Mouse (Mus musculus): Measurements from ENCODE around the gene Efna2. TPM values are rescaled to one million over a fixed set of nuclear protein-coding genes. Genes with fewer than 3 reads are reported as not detected.
A peak's percentile ranks its signal among the peaks of the same experiment; 100 is the strongest.

Gene Efna2
- polyA plus RNA-seq, 1 experiment from 2014 or later = 51.3 TPM

- WGBS = 77% methylated on average over 33 of the region's 33 CpGs
- Histone ChIP-seq H3K4me1 (ENCODE audit: control insufficient read depth, insufficient read depth, low read length) (peaks cover 2% of the 10 kb centered on the region; the same call in 1 of the 2 replicates), H3K27ac (replicated peaks; ENCODE audit: low read depth, low read length) (no peak overlapping the region)
Observed at GRCm38 (mm10) chr10:80196778-80197581, 17.7 kb downstream of the Efna2 start.

GRCm38 (mm10) chr10:80199440-80200008 is 20.2 kb downstream of the Efna2 start:
- H3K9ac ChIP-seq (ENCODE audit: low read length) = no peak overlapping the region
- WGBS = 53% methylated on average over 3 of the region's 3 CpGs
- ATAC-seq (ENCODE audit: insufficient number of reproducible peaks, low FRiP score, low TSS enrichment, low read depth) = peak; percentile 84

More at GRCm38 (mm10) chr10:80196778-80197581, 17.7 kb downstream of the Efna2 start:
- Histone ChIP-seq H3K4me2 (ENCODE audit: low read depth, severe bottlenecking) (no peak overlapping the region), H3K27me3 (ENCODE audit: control insufficient read depth, insufficient read depth, low read length) (no peaks in the 10 kb centered on the region), H3K36me3 (ENCODE audit: control insufficient read depth, insufficient read depth, low read length) (no peaks in the 10 kb centered on the region), H3K9ac (ENCODE audit: low read length) (no peak overlapping the region), H3K9me3 (ENCODE audit: control insufficient read depth, low read length) (no peaks in the 10 kb centered on the region), H3K4me3 (ENCODE audit: low read depth, low read length) (no peak overlapping the region)
- ATAC-seq (ENCODE audit: insufficient number of reproducible peaks, low FRiP score, low TSS enrichment, low read depth) (no peak), DNase-seq (ENCODE audit: low spot score) (no peak)

GRCm38 (mm10) chr10:80200485-80200884 is 21.2 kb downstream of the Efna2 start:
- H3K9me3 ChIP-seq (ENCODE audit: control insufficient read depth, low read length) = no peaks in the 10 kb centered on the region
- peaks cover 2% of the 10 kb centered on the region; the same call in 1 of the 2 replicates for H3K4me1 ChIP-seq (ENCODE audit: control insufficient read depth, insufficient read depth, low read length)
- H3K27me3 ChIP-seq (ENCODE audit: control insufficient read depth, insufficient read depth, low read length) = no peaks in the 10 kb centered on the region
- no peak overlapping the region for H3K4me2 ChIP-seq (ENCODE audit: low read depth, severe bottlenecking)
- DNase-seq (ENCODE audit: low spot score) (no peak), ATAC-seq (ENCODE audit: insufficient number of reproducible peaks, low FRiP score, low TSS enrichment, low read depth) (no peak)
- WGBS = 82% methylated on average over 6 of the region's 6 CpGs
- no peaks in the 10 kb centered on the region for H3K36me3 ChIP-seq (ENCODE audit: control insufficient read depth, insufficient read depth, low read length)
- no peak overlapping the region for H3K4me3 ChIP-seq (ENCODE audit: low read depth, low read length)
- no peak overlapping the region for H3K27ac ChIP-seq (replicated peaks; ENCODE audit: low read depth, low read length)
- no peak overlapping the region for H3K9ac ChIP-seq (ENCODE audit: low read length)

More at GRCm38 (mm10) chr10:80199440-80200008, 20.2 kb downstream of the Efna2 start:
- H3K4me2 ChIP-seq (ENCODE audit: low read depth, severe bottlenecking) = no peak overlapping the region
- H3K4me1 ChIP-seq (ENCODE audit: control insufficient read depth, insufficient read depth, low read length) = peaks cover 2% of the 10 kb centered on the region; the same call in 1 of the 2 replicates
- H3K27ac ChIP-seq (replicated peaks; ENCODE audit: low read depth, low read length) = no peak overlapping the region
- no peaks in the 10 kb centered on the region for H3K27me3 ChIP-seq (ENCODE audit: control insufficient read depth, insufficient read depth, low read length)
- H3K36me3 ChIP-seq (ENCODE audit: control insufficient read depth, insufficient read depth, low read length) = no peaks in the 10 kb centered on the region
- H3K4me3 ChIP-seq (ENCODE audit: low read depth, low read length) = no peak overlapping the region
- no peaks in the 10 kb centered on the region for H3K9me3 ChIP-seq (ENCODE audit: control insufficient read depth, low read length)
- DNase-seq (ENCODE audit: low spot score) = peak; percentile 88

- no peak overlapping the region for H3K4me3 ChIP-seq (ENCODE audit: low read depth, low read length)
- no peak overlapping the region for H3K4me2 ChIP-seq (ENCODE audit: low read depth, severe bottlenecking)
- peaks cover 2% of the 10 kb centered on the region; the same call in 1 of the 2 replicates for H3K4me1 ChIP-seq (ENCODE audit: control insufficient read depth, insufficient read depth, low read length)
- WGBS = 40% methylated on average over 7 of the region's 7 CpGs
- no peak overlapping the region for H3K9ac ChIP-seq (ENCODE audit: low read length)
- no peak overlapping the region for H3K27ac ChIP-seq (replicated peaks; ENCODE audit: low read depth, low read length)
- no peaks in the 10 kb centered on the region for H3K9me3 ChIP-seq (ENCODE audit: control insufficient read depth, low read length)
- DNase-seq (ENCODE audit: low spot score) (no peak), ATAC-seq (ENCODE audit: insufficient number of reproducible peaks, low FRiP score, low TSS enrichment, low read depth) (no peak)
- H3K36me3 ChIP-seq (ENCODE audit: control insufficient read depth, insufficient read depth, low read length) = no peaks in the 10 kb centered on the region
- H3K27me3 ChIP-seq (ENCODE audit: control insufficient read depth, insufficient read depth, low read length) = peaks cover 8% of the 10 kb centered on the region; the same call in 1 of the 2 replicates
Observed at GRCm38 (mm10) chr10:80204055-80204454, 24.8 kb downstream of the Efna2 start.

GRCm38 (mm10) chr10:80207201-80207600 is 27.9 kb downstream of the Efna2 start:
- Histone ChIP-seq H3K4me3 (ENCODE audit: low read depth, low read length) (no peak overlapping the region), H3K9ac (ENCODE audit: low read length) (no peak overlapping the region), H3K4me1 (ENCODE audit: control insufficient read depth, insufficient read depth, low read length) (no peaks in the 10 kb centered on the region), H3K36me3 (ENCODE audit: control insufficient read depth, insufficient read depth, low read length) (no peaks in the 10 kb centered on the region), H3K4me2 (ENCODE audit: low read depth, severe bottlenecking) (no peak overlapping the region), H3K27ac (replicated peaks; ENCODE audit: low read depth, low read length) (0 out of 2 replicates have a peak overlapping the region, but pooled peaks have one; percentile 6), H3K27me3 (ENCODE audit: control insufficient read depth, insufficient read depth, low read length) (peaks cover 8% of the 10 kb centered on the region; the same call in 1 of the 2 replicates), H3K9me3 (ENCODE audit: control insufficient read depth, low read length) (no peaks in the 10 kb centered on the region)
- DNase-seq (ENCODE audit: low spot score) (no peak), ATAC-seq (ENCODE audit: insufficient number of reproducible peaks, low FRiP score, low TSS enrichment, low read depth) (no peak)
- 70% methylated on average over 1 of the region's 1 CpGs for WGBS

- no peak for DNase-seq (ENCODE audit: low spot score)
- H3K27ac ChIP-seq (replicated peaks; ENCODE audit: low read depth, low read length) = no peak overlapping the region
- H3K36me3 ChIP-seq (ENCODE audit: control insufficient read depth, insufficient read depth, low read length) = no peaks in the 10 kb centered on the region
- no peak for ATAC-seq (ENCODE audit: insufficient number of reproducible peaks, low FRiP score, low TSS enrichment, low read depth)
- no peak overlapping the region for H3K4me3 ChIP-seq (ENCODE audit: low read depth, low read length)
- H3K4me1 ChIP-seq (ENCODE audit: control insufficient read depth, insufficient read depth, low read length) = no peaks in the 10 kb centered on the region
- H3K4me2 ChIP-seq (ENCODE audit: low read depth, severe bottlenecking) = no peak overlapping the region
- H3K9ac ChIP-seq (ENCODE audit: low read length) = no peak overlapping the region
- peaks cover 8% of the 10 kb centered on the region; the same call in 1 of the 2 replicates for H3K27me3 ChIP-seq (ENCODE audit: control insufficient read depth, insufficient read depth, low read length)
- 65% methylated on average over 10 of the region's 10 CpGs for WGBS
- no peaks in the 10 kb centered on the region for H3K9me3 ChIP-seq (ENCODE audit: control insufficient read depth, low read length)
Observed at GRCm38 (mm10) chr10:80207676-80208075, 28.4 kb downstream of the Efna2 start.

GRCm38 (mm10) chr10:80208248-80208647 is 29.0 kb downstream of the Efna2 start:
- DNase-seq (ENCODE audit: low spot score) = no peak
- ATAC-seq (ENCODE audit: insufficient number of reproducible peaks, low FRiP score, low TSS enrichment, low read depth) = no peak
- no peak overlapping the region for H3K27ac ChIP-seq (replicated peaks; ENCODE audit: low read depth, low read length)
- H3K4me1 ChIP-seq (ENCODE audit: control insufficient read depth, insufficient read depth, low read length) = no peaks in the 10 kb centered on the region
- no peaks in the 10 kb centered on the region for H3K9me3 ChIP-seq (ENCODE audit: control insufficient read depth, low read length)
- no peaks in the 10 kb centered on the region for H3K36me3 ChIP-seq (ENCODE audit: control insufficient read depth, insufficient read depth, low read length)
- no peak overlapping the region for H3K4me2 ChIP-seq (ENCODE audit: low read depth, severe bottlenecking)
- H3K27me3 ChIP-seq (ENCODE audit: control insufficient read depth, insufficient read depth, low read length) = peaks cover 8% of the 10 kb centered on the region; the same call in 1 of the 2 replicates
- WGBS = 83% methylated on average over 4 of the region's 4 CpGs
- H3K9ac ChIP-seq (ENCODE audit: low read length) = no peak overlapping the region
- no peak overlapping the region for H3K4me3 ChIP-seq (ENCODE audit: low read depth, low read length)

GRCm38 (mm10) chr10:80208841-80209371 is 29.6 kb downstream of the Efna2 start:
- Histone ChIP-seq H3K4me1 (ENCODE audit: control insufficient read depth, insufficient read depth, low read length) (no peaks in the 10 kb centered on the region), H3K27ac (replicated peaks; ENCODE audit: low read depth, low read length) (no peak overlapping the region), H3K4me3 (ENCODE audit: low read depth, low read length) (no peak overlapping the region), H3K36me3 (ENCODE audit: control insufficient read depth, insufficient read depth, low read length) (no peaks in the 10 kb centered on the region), H3K27me3 (ENCODE audit: control insufficient read depth, insufficient read depth, low read length) (peaks cover 8% of the 10 kb centered on the region; the same call in 1 of the 2 replicates), H3K4me2 (ENCODE audit: low read depth, severe bottlenecking) (no peak overlapping the region), H3K9ac (ENCODE audit: low read length) (peak overlapping the region; percentile 43; the same call in 1 of the 2 replicates), H3K9me3 (ENCODE audit: control insufficient read depth, low read length) (no peaks in the 10 kb centered on the region)
- 12% methylated on average over 24 of the region's 24 CpGs for WGBS
- no peak for ATAC-seq (ENCODE audit: insufficient number of reproducible peaks, low FRiP score, low TSS enrichment, low read depth)
- DNase-seq (ENCODE audit: low spot score) = no peak

All from limb, embryonic 11.5 days (tissue).